Mouse (Mus musculus): ENCODE measurements around the gene Thra. TPM values are rescaled to one million over a fixed set of nuclear protein-coding genes. Genes with fewer than 3 reads are reported as not detected.

Gene Thra
- polyA plus RNA-seq, 1 experiment = 19.8 TPM

- no peak overlapping the region for H3K4me3 ChIP-seq (ENCODE audit: extremely low read depth, insufficient read depth, insufficient read length)
- WGBS = 36% methylated on average over 4 of the region's 4 CpGs
- no peak for DNase-seq (ENCODE audit: low read depth in 1 of 2, low spot score in 2 of 2)
Observed at GRCm38 (mm10) chr11:98767713-98768112, 27.3 kb downstream of the Thra start.

GRCm38 (mm10) chr11:98768127-98769006 lies 27.9 kb downstream of the Thra start:
- DNase-seq (ENCODE audit: low read depth in 1 of 2, low spot score in 2 of 2) = no peak
- WGBS = 66% methylated on average over 39 of the region's 39 CpGs
- Histone ChIP-seq H3K27me3 (ENCODE audit: control insufficient read depth, insufficient read depth, low read length) (no peaks in the 10 kb centered on the region), H3K27ac (ENCODE audit: insufficient read depth, low read length) (no peak overlapping the region), H3K36me3 (ENCODE audit: control insufficient read depth, insufficient read depth, low read length) (no peaks in the 10 kb centered on the region; the same call in 1 of the 2 replicates), H3K4me3 (ENCODE audit: extremely low read depth, insufficient read depth, insufficient read length) (no peak overlapping the region), H3K4me1 (ENCODE audit: control insufficient read depth, insufficient read depth, insufficient read length) (peaks cover 26% of the 10 kb centered on the region)
- no peak for TF ChIP-seq CTCF (IDR thresholded peaks at IDR 0.05; ENCODE audit: extremely low read depth, insufficient read depth, insufficient read length, insufficient replicate concordance)
- no peak for TF ChIP-seq POLR2A (IDR thresholded peaks at IDR 0.05; ENCODE audit: low read depth, low read length)

More at GRCm38 (mm10) chr11:98767713-98768112, 27.3 kb downstream of the Thra start:
- peaks cover 26% of the 10 kb centered on the region for H3K4me1 ChIP-seq (ENCODE audit: control insufficient read depth, insufficient read depth, insufficient read length)
- H3K27me3 ChIP-seq (ENCODE audit: control insufficient read depth, insufficient read depth, low read length) = no peaks in the 10 kb centered on the region
- TF ChIP-seq CTCF (IDR thresholded peaks at IDR 0.05; ENCODE audit: extremely low read depth, insufficient read depth, insufficient read length, insufficient replicate concordance) (no peak), POLR2A (IDR thresholded peaks at IDR 0.05; ENCODE audit: low read depth, low read length) (no peak)
- no peaks in the 10 kb centered on the region; the same call in 1 of the 2 replicates for H3K36me3 ChIP-seq (ENCODE audit: control insufficient read depth, insufficient read depth, low read length)
- H3K27ac ChIP-seq (ENCODE audit: insufficient read depth, low read length) = no peak overlapping the region

- 91% methylated on average over 25 of the region's 25 CpGs for WGBS
- Histone ChIP-seq H3K4me3 (ENCODE audit: extremely low read depth, insufficient read depth, insufficient read length) (no peak overlapping the region), H3K36me3 (ENCODE audit: control insufficient read depth, insufficient read depth, low read length) (no peaks in the 10 kb centered on the region), H3K27me3 (ENCODE audit: control insufficient read depth, insufficient read depth, low read length) (no peaks in the 10 kb centered on the region), H3K27ac (ENCODE audit: insufficient read depth, low read length) (no peak overlapping the region), H3K4me1 (ENCODE audit: control insufficient read depth, insufficient read depth, insufficient read length) (peaks cover 29% of the 10 kb centered on the region)
- no peak for DNase-seq (ENCODE audit: low read depth in 1 of 2, low spot score in 2 of 2)
- TF ChIP-seq CTCF (IDR thresholded peaks at IDR 0.05; ENCODE audit: extremely low read depth, insufficient read depth, insufficient read length, insufficient replicate concordance) = no peak
- no peak for TF ChIP-seq POLR2A (IDR thresholded peaks at IDR 0.05; ENCODE audit: low read depth, low read length)
Observed at GRCm38 (mm10) chr11:98769007-98769954, 28.8 kb downstream of the Thra start.

GRCm38 (mm10) chr11:98770096-98770975 lies 29.9 kb downstream of the Thra start:
- 62% methylated on average over 26 of the region's 26 CpGs for WGBS
- peak overlapping the region; percentile 51 for H3K27ac ChIP-seq (ENCODE audit: insufficient read depth, low read length)
- no peaks in the 10 kb centered on the region for H3K27me3 ChIP-seq (ENCODE audit: control insufficient read depth, insufficient read depth, low read length)
- H3K4me1 ChIP-seq (ENCODE audit: control insufficient read depth, insufficient read depth, insufficient read length) = peaks cover 38% of the 10 kb centered on the region
- DNase-seq (ENCODE audit: low read depth in 1 of 2, low spot score in 2 of 2) = peak in 1 of 2 experiments; percentile 58
- TF ChIP-seq POLR2A (IDR thresholded peaks at IDR 0.05; ENCODE audit: low read depth, low read length) = no peak
- no peak for TF ChIP-seq CTCF (IDR thresholded peaks at IDR 0.05; ENCODE audit: extremely low read depth, insufficient read depth, insufficient read length, insufficient replicate concordance)
- no peak overlapping the region; the same call in 1 of the 2 replicates for H3K4me3 ChIP-seq (ENCODE audit: extremely low read depth, insufficient read depth, insufficient read length)
- no peaks in the 10 kb centered on the region for H3K36me3 ChIP-seq (ENCODE audit: control insufficient read depth, insufficient read depth, low read length)

- 0 out of 2 replicates have a peak overlapping the region, but pooled peaks have one; percentile 15 for H3K27ac ChIP-seq (ENCODE audit: insufficient read depth, low read length)
- no peak overlapping the region for H3K4me3 ChIP-seq (ENCODE audit: extremely low read depth, insufficient read depth, insufficient read length)
- no peaks in the 10 kb centered on the region for H3K27me3 ChIP-seq (ENCODE audit: control insufficient read depth, insufficient read depth, low read length)
- no peak for DNase-seq (ENCODE audit: low read depth in 1 of 2, low spot score in 2 of 2)
- no peak for TF ChIP-seq CTCF (IDR thresholded peaks at IDR 0.05; ENCODE audit: extremely low read depth, insufficient read depth, insufficient read length, insufficient replicate concordance)
- no peak for TF ChIP-seq POLR2A (IDR thresholded peaks at IDR 0.05; ENCODE audit: low read depth, low read length)
- WGBS = 94% methylated on average over 18 of the region's 18 CpGs
- H3K36me3 ChIP-seq (ENCODE audit: control insufficient read depth, insufficient read depth, low read length) = no peaks in the 10 kb centered on the region
- H3K4me1 ChIP-seq (ENCODE audit: control insufficient read depth, insufficient read depth, insufficient read length) = peaks cover 43% of the 10 kb centered on the region
Observed at GRCm38 (mm10) chr11:98771131-98771530, 30.7 kb downstream of the Thra start.

All from spleen, adult 2 months (tissue).